Mouse (Mus musculus) intestine, postnatal 0 days (tissue): ENCODE measurements at regions not wholly inside any gene's neighbourhood (a gene's known extent, or its start where the extent isn't known, plus 50 kb on each side); places are given as distances from the start of the nearest gene placed in this dataset.

Experiments
- ATAC-seq: fragments of 200-750 bp; cut with Nextera tagmentation; 2 replicates; pipeline ENCODE4 v1.8.0; 2017; ENCODE audit warnings: mild to moderate bottlenecking, moderate TSS enrichment, moderate library complexity
- H3K27ac ChIP-seq: fragments of 300-500 bp; sonication (generic); 2 replicates; pipeline ENCODE4 v1.5.1; 2014; ENCODE audit warnings: mild to moderate bottlenecking, low read depth, low read length, moderate library complexity
- H3K27me3 ChIP-seq: fragments of 300-500 bp; sonication (generic); replicated peaks from 2 replicates; pipeline ENCODE4 v1.6.1; 2014; ENCODE audit warnings: low read length, mixed read lengths; ENCODE audit not compliant: control insufficient read depth, insufficient read depth
- H3K36me3 ChIP-seq: fragments of 300-500 bp; sonication (generic); 2 replicates; pipeline ENCODE4 v1.6.1; 2014; ENCODE audit warnings: mild to moderate bottlenecking, moderate library complexity; ENCODE audit not compliant: control insufficient read depth, insufficient read depth
- H3K4me1 ChIP-seq: fragments of 300-500 bp; sonication (generic); replicated peaks from 2 replicates; pipeline ENCODE4 v1.6.1; 2014; ENCODE audit warnings: antibody characterized with exemption, low read length, mixed read lengths; ENCODE audit not compliant: control insufficient read depth, insufficient read depth
- H3K4me2 ChIP-seq: fragments of 300-500 bp; sonication (generic); replicated peaks from 2 replicates; pipeline ENCODE4 v1.6.1; 2014; ENCODE audit warnings: low read depth, mild to moderate bottlenecking, moderate library complexity
- H3K4me3 ChIP-seq: fragments of 300-500 bp; sonication (generic); 2 replicates; pipeline ENCODE4 v1.5.1; 2014; ENCODE audit warnings: low read depth, low read length
- H3K9ac ChIP-seq: fragments of 300-500 bp; sonication (generic); 2 replicates; pipeline ENCODE4 v1.6.1; 2014; ENCODE audit warnings: mild to moderate bottlenecking, low read depth, low read length
- H3K9me3 ChIP-seq: fragments of 300-500 bp; sonication (generic); 2 replicates; pipeline ENCODE4 v1.6.1; 2016; ENCODE audit warnings: mixed run types; ENCODE audit not compliant: control insufficient read depth
- CTCF ChIP-seq: sonication (generic); IDR thresholded peaks from 2 replicates; pipeline ENCODE4 v1.5.1; 2016; ENCODE audit warnings: low read depth, mild to moderate bottlenecking, control low read depth, antibody characterized with exemption, moderate library complexity
- WGBS: fragments of 180-500 bp; shearing (Covaris S2); extraction: QIAGEN DNeasy Blood & Tissue Kit; methylation state at CpG from one replicate; pipeline ENCODE4 v1.1.7; 2014; 5-methylcytosine and 5-hydroxymethylcytosine counted together

GRCm38 (mm10) chr8:86275699-86276098 is 304.8 kb downstream of the Abcc12 start:
- WGBS = 81% methylated on average over 4 of the region's 4 CpGs

GRCm38 (mm10) chr8:86273811-86274210 is 306.7 kb downstream of the Abcc12 start:
- 62% methylated on average over 3 of the region's 3 CpGs for WGBS
- H3K4me1 ChIP-seq = no peaks in the 10 kb centered on the region
- H3K4me2 ChIP-seq = no peak overlapping the region
- H3K4me3 ChIP-seq = no peak overlapping the region
- H3K36me3 ChIP-seq = no peaks in the 10 kb centered on the region
- ATAC-seq = no peak
- H3K9me3 ChIP-seq = no peaks in the 10 kb centered on the region
- TF ChIP-seq CTCF = no peak
- no peaks in the 10 kb centered on the region for H3K27me3 ChIP-seq
- no peak overlapping the region for H3K9ac ChIP-seq
- no peak overlapping the region for H3K27ac ChIP-seq

More at GRCm38 (mm10) chr8:86275699-86276098, 304.8 kb downstream of the Abcc12 start:
- no peak overlapping the region for H3K4me2 ChIP-seq
- H3K9me3 ChIP-seq = no peaks in the 10 kb centered on the region
- H3K9ac ChIP-seq = no peak overlapping the region
- no peak for TF ChIP-seq CTCF
- no peaks in the 10 kb centered on the region for H3K36me3 ChIP-seq
- no peaks in the 10 kb centered on the region for H3K27me3 ChIP-seq
- H3K27ac ChIP-seq = no peak overlapping the region
- no peak overlapping the region for H3K4me3 ChIP-seq
- no peaks in the 10 kb centered on the region for H3K4me1 ChIP-seq
- no peak for ATAC-seq

- TF ChIP-seq CTCF = no peak
- Histone ChIP-seq H3K27me3 (no peaks in the 10 kb centered on the region), H3K4me2 (no peak overlapping the region), H3K9ac (no peak overlapping the region), H3K36me3 (no peaks in the 10 kb centered on the region), H3K9me3 (no peaks in the 10 kb centered on the region), H3K4me1 (no peaks in the 10 kb centered on the region), H3K4me3 (no peak overlapping the region), H3K27ac (no peak overlapping the region)
- 25% methylated on average over 1 of the region's 1 CpGs for WGBS
- no peak for ATAC-seq
Measured at GRCm38 (mm10) chr8:86272626-86273025, 307.9 kb downstream of the Abcc12 start.

- no peak overlapping the region for H3K9ac ChIP-seq
- no peaks in the 10 kb centered on the region for H3K4me1 ChIP-seq
- no peaks in the 10 kb centered on the region for H3K9me3 ChIP-seq
- H3K27me3 ChIP-seq = no peaks in the 10 kb centered on the region
- WGBS = 87% methylated on average over 6 of the region's 6 CpGs
- no peak for ATAC-seq
- no peak overlapping the region for H3K4me2 ChIP-seq
- no peak overlapping the region for H3K4me3 ChIP-seq
- H3K36me3 ChIP-seq = no peaks in the 10 kb centered on the region
- H3K27ac ChIP-seq = no peak overlapping the region
- TF ChIP-seq CTCF = no peak
Measured at GRCm38 (mm10) chr8:86271477-86271876, 309.0 kb downstream of the Abcc12 start.

GRCm38 (mm10) chr8:86258011-86258410 is 322.5 kb downstream of the Abcc12 start:
- Histone ChIP-seq H3K9ac (no peak overlapping the region), H3K27me3 (no peaks in the 10 kb centered on the region), H3K4me1 (no peaks in the 10 kb centered on the region), H3K4me3 (no peak overlapping the region), H3K9me3 (no peaks in the 10 kb centered on the region), H3K4me2 (no peak overlapping the region), H3K27ac (no peak overlapping the region), H3K36me3 (no peaks in the 10 kb centered on the region)
- no peak for TF ChIP-seq CTCF
- no peak for ATAC-seq
- WGBS = 94% methylated on average over 5 of the region's 5 CpGs

GRCm38 (mm10) chr8:86255431-86255830 is 325.1 kb downstream of the Abcc12 start:
- Histone ChIP-seq H3K4me1 (no peaks in the 10 kb centered on the region), H3K9ac (no peak overlapping the region), H3K36me3 (no peaks in the 10 kb centered on the region), H3K4me2 (no peak overlapping the region), H3K27me3 (no peaks in the 10 kb centered on the region), H3K9me3 (no peaks in the 10 kb centered on the region), H3K4me3 (no peak overlapping the region), H3K27ac (no peak overlapping the region)
- ATAC-seq = no peak
- no peak for TF ChIP-seq CTCF

GRCm38 (mm10) chr8:86254680-86255079 is 325.8 kb downstream of the Abcc12 start:
- no peak for ATAC-seq
- no peak overlapping the region for H3K4me2 ChIP-seq
- H3K27ac ChIP-seq = no peak overlapping the region
- no peak overlapping the region for H3K4me3 ChIP-seq
- no peaks in the 10 kb centered on the region for H3K9me3 ChIP-seq
- no peaks in the 10 kb centered on the region for H3K27me3 ChIP-seq
- H3K36me3 ChIP-seq = no peaks in the 10 kb centered on the region
- H3K4me1 ChIP-seq = no peaks in the 10 kb centered on the region
- 36% methylated on average over 1 of the region's 1 CpGs for WGBS
- TF ChIP-seq CTCF = no peak
- H3K9ac ChIP-seq = no peak overlapping the region
